Mouse (Mus musculus) forebrain, embryonic 16.5 days (tissue): Measurements from ENCODE around the gene Fxyd3. TPM values are rescaled to one million over a fixed set of nuclear protein-coding genes. Genes with fewer than 3 reads are reported as not detected.

Experiments used
- ATAC-seq: fragments of 200-750 bp; cut with Nextera tagmentation; 2 replicates; pipeline ENCODE4 v1.8.0; 2017; ENCODE audit warnings: mild to moderate bottlenecking, moderate library complexity
- H3K27ac ChIP-seq: fragments of 300-500 bp; sonication (generic); 2 replicates; pipeline ENCODE4 v1.5.1; 2014; ENCODE audit warnings: low read length, control low read depth
- H3K27me3 ChIP-seq: fragments of 300-500 bp; sonication (generic); replicated peaks from 2 replicates; pipeline ENCODE4 v1.6.1; 2014; ENCODE audit warnings: low read length; ENCODE audit not compliant: control insufficient read depth, insufficient read depth
- H3K36me3 ChIP-seq: fragments of 300-500 bp; sonication (generic); 2 replicates; pipeline ENCODE4 v1.6.1; 2014; ENCODE audit not compliant: control insufficient read depth, insufficient read depth
- H3K4me1 ChIP-seq: fragments of 300-500 bp; sonication (generic); replicated peaks from 2 replicates; pipeline ENCODE4 v1.6.1; 2014; ENCODE audit warnings: low read length; ENCODE audit not compliant: control insufficient read depth, insufficient read depth
- H3K4me2 ChIP-seq: fragments of 300-500 bp; sonication (generic); 2 replicates; pipeline ENCODE4 v1.6.1; 2014; ENCODE audit warnings: mild to moderate bottlenecking, low read length, control low read depth
- H3K4me3 ChIP-seq: fragments of 300-500 bp; sonication (generic); replicated peaks from 2 replicates; pipeline ENCODE4 v1.5.1; 2014; ENCODE audit warnings: mild to moderate bottlenecking, low read length, control low read depth
- H3K9ac ChIP-seq: fragments of 300-500 bp; sonication (generic); replicated peaks from 2 replicates; pipeline ENCODE4 v1.6.1; 2014; ENCODE audit warnings: low read depth, low read length, control low read depth
- H3K9me3 ChIP-seq: fragments of 300-500 bp; sonication (generic); 2 replicates; pipeline ENCODE4 v1.6.1; 2016; ENCODE audit warnings: low read length; ENCODE audit not compliant: control insufficient read depth
- WGBS: fragments of 180-500 bp; shearing (Covaris S2); extraction: QIAGEN DNeasy Blood & Tissue Kit; methylation state at CpG from one replicate; pipeline ENCODE4 v1.1.7; 2014; 5-methylcytosine and 5-hydroxymethylcytosine counted together
- polyA plus RNA-seq: library from polyadenylated mRNA; unstranded; fragments of >200 nt; fragmentation: Nextera tagmentation; extraction: Ambion mirVana; gene quantifications from 2 replicates; pipeline ENCODE4 v1.2.1, GENCODE M21; 2015

Fxyd3 gene
- polyA plus RNA-seq, 1 experiment from 2014 or later = 0.15 TPM

DNA sequence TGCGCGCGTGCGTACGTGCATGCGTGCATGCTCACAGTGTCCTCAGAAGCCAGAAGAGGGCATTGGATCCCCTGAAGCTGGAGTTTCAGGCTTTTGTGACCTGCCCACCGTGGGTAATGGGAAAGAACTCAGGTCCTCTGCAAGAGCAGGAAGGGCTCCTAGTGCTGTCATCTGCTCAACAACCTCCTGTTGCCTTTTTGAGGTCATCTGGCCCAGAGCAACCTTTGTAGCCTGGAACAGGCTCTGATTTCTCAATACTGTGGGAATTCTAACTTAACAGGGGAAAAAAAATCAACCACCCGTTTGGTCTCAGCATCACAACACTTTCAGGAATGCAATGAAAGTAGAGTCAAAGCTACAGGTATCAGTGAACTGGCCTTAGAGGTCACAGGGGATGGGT, 3.2 kb upstream of the Fxyd3 start:
- no peak for ATAC-seq
- Histone ChIP-seq H3K4me1 (no peaks in the 10 kb centered on the region), H3K4me3 (no peak overlapping the region), H3K9me3 (no peaks in the 10 kb centered on the region), H3K4me2 (no peak overlapping the region), H3K27me3 (no peaks in the 10 kb centered on the region), H3K27ac (no peak overlapping the region), H3K36me3 (no peaks in the 10 kb centered on the region), H3K9ac (no peak overlapping the region)
- 92% methylated on average over 8 of the region's 8 CpGs for WGBS

- Histone ChIP-seq H3K36me3 (no peaks in the 10 kb centered on the region), H3K9ac (no peak overlapping the region), H3K9me3 (no peaks in the 10 kb centered on the region), H3K27me3 (no peaks in the 10 kb centered on the region), H3K4me2 (no peak overlapping the region), H3K4me1 (no peaks in the 10 kb centered on the region), H3K27ac (no peak overlapping the region), H3K4me3 (no peak overlapping the region)
- peak; percentile 43; the same call in 1 of the 2 replicates for ATAC-seq
- 42% methylated on average over 5 of the region's 5 CpGs for WGBS
These were observed 1.5 kb upstream of the Fxyd3 start for GRCm38 (mm10) chr7:31077885-31078445.

DNA sequence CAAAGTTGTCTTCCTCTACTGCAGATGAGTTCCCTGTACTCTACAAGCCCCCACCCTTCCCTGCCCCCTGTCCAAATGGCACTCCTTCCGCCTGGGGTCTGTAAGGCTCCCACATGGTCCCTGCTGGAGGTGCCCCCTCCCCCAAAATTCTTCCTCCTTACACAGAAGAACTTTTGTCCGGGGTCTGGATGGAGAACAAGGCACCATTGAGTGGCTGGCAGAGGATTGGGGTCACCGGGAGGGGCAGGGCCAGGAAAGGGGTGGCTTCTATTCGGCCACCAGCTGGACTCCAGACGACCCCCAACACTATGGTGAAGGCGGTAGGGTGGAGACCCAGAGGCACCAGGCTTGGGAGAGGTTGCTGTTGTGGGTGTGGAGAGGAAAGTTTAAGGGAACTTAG, 966 bp upstream of the Fxyd3 start:
- H3K36me3 ChIP-seq = no peaks in the 10 kb centered on the region
- H3K4me2 ChIP-seq = no peak overlapping the region
- peak; percentile 45 for ATAC-seq
- WGBS = 44% methylated on average over 6 of the region's 6 CpGs
- no peaks in the 10 kb centered on the region for H3K4me1 ChIP-seq
- H3K4me3 ChIP-seq = no peak overlapping the region
- H3K27ac ChIP-seq = no peak overlapping the region
- H3K27me3 ChIP-seq = no peaks in the 10 kb centered on the region
- no peak overlapping the region for H3K9ac ChIP-seq
- H3K9me3 ChIP-seq = no peaks in the 10 kb centered on the region

DNA sequence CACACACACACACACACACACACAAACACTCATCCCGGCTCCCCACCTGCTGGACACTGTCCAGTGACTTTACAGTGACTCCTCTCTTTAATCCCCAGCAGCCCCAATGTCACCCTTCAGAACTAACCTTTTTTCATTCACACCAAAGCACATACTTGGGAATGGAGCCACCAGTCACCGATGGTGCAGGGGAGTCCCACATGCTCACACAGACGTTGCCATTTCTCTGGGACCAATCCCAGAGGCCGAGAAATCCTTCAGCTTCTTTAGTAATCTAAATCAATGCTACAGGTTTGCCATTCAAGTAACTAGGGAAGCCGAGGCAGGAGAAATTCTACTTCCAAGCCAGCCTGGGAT, 1.8 kb downstream of the Fxyd3 start:
- no peak overlapping the region for H3K9ac ChIP-seq
- WGBS = 66% methylated on average over 5 of the region's 5 CpGs
- H3K4me2 ChIP-seq = no peak overlapping the region

DNA sequence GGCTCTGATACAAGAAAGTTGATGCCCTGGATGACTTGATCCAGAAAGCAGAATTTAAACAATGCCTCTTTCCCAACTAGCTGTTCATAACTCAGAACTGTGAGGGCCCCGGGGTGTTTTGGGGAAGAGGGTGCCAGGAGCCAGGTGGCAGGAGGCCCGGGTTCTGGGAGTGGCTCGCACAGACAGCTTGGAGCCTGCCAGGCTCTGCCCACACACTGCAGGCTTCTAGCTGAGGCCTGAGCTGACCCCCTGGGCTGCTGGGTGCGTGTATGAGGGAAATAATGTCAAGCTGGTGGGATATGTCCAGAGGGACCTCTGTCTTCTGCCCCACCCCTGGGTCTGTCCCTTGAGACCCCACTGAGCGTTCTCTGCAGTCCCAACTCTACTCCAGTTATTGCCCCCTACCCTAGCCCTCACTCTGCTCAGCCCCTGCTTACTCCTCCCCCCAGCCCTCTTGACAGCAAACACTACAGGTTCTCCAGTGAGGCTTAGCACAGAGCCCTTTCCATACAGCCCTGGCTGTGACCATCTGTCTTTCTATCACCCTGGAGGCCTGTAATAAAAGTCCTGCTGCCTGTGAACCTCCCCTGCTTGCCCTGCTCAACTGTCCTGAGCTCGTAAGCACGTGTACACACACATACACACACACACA, 2.3 kb downstream of the Fxyd3 start:
- Histone ChIP-seq H3K27ac (no peak overlapping the region), H3K4me1 (no peaks in the 10 kb centered on the region), H3K36me3 (no peaks in the 10 kb centered on the region), H3K9ac (no peak overlapping the region), H3K4me2 (no peak overlapping the region), H3K9me3 (no peaks in the 10 kb centered on the region), H3K27me3 (no peaks in the 10 kb centered on the region), H3K4me3 (no peak overlapping the region)
- WGBS = 79% methylated on average over 7 of the region's 7 CpGs
- no peak for ATAC-seq

More for the DNA sequence above, 1.8 kb downstream of the Fxyd3 start:
- no peak overlapping the region for H3K4me3 ChIP-seq
- H3K9me3 ChIP-seq = no peaks in the 10 kb centered on the region
- no peak overlapping the region for H3K27ac ChIP-seq
- no peaks in the 10 kb centered on the region for H3K4me1 ChIP-seq
- H3K36me3 ChIP-seq = no peaks in the 10 kb centered on the region
- no peaks in the 10 kb centered on the region for H3K27me3 ChIP-seq
- no peak for ATAC-seq

DNA sequence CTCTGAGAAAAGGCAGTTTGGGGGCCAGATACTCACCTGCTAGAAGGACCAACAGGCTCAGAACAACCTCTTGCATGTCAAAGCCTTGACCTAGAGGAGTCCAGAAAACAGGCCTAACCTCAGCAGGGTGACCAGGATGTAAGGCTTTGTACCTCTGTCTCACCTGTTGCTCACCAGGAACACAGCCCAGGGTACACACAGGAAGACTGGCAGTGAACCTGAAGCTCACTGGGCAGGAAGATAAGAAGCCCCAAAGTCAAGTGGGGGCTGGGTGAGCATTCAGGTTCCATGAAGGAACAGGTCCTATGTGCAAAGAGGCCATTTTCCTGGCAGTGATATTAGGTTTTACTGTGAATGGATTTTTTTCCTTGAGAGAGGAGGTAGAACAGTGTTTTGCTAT, 3.0 kb downstream of the Fxyd3 start:
- H3K4me2 ChIP-seq = no peak overlapping the region
- H3K27ac ChIP-seq = no peak overlapping the region
- no peaks in the 10 kb centered on the region for H3K27me3 ChIP-seq
- ATAC-seq = no peak
- H3K9me3 ChIP-seq = no peaks in the 10 kb centered on the region
- no peak overlapping the region for H3K4me3 ChIP-seq
- H3K36me3 ChIP-seq = no peaks in the 10 kb centered on the region
- no peaks in the 10 kb centered on the region for H3K4me1 ChIP-seq
- H3K9ac ChIP-seq = no peak overlapping the region

DNA sequence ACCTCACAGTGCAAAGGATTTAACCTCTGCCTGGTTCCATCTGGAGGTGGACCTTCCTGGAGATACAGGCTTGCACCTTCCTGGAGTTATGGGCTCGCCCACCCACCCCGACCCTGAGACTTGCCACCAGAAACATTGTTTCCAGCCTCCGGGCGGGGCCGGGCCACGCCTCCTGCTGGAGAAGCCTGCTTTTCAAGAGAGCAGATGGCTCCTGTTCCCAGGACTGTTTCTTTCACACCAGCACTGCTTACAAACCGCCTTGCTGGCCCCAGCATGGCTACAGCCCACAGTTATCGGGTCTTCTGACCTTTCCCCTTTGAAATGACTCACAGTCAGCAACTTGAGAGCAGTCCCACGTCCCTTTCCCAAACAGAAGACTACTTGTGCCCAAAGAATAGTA, 4.2 kb downstream of the Fxyd3 start:
- WGBS = 64% methylated on average over 9 of the region's 9 CpGs
- no peak for ATAC-seq
- Histone ChIP-seq H3K27ac (no peak overlapping the region), H3K4me1 (no peaks in the 10 kb centered on the region), H3K4me2 (no peak overlapping the region), H3K36me3 (no peaks in the 10 kb centered on the region), H3K27me3 (no peaks in the 10 kb centered on the region), H3K9me3 (no peaks in the 10 kb centered on the region), H3K4me3 (no peak overlapping the region), H3K9ac (no peak overlapping the region)

GRCm38 (mm10) chr7:31070324-31070723, 6.2 kb downstream of the Fxyd3 start:
- H3K27ac ChIP-seq = no peak overlapping the region
- H3K4me1 ChIP-seq = no peaks in the 10 kb centered on the region
- H3K9me3 ChIP-seq = no peaks in the 10 kb centered on the region
- H3K4me3 ChIP-seq = no peak overlapping the region
- 81% methylated on average over 6 of the region's 6 CpGs for WGBS
- no peak overlapping the region for H3K4me2 ChIP-seq
- no peaks in the 10 kb centered on the region for H3K36me3 ChIP-seq
- H3K9ac ChIP-seq = no peak overlapping the region
- ATAC-seq = no peak
- no peaks in the 10 kb centered on the region for H3K27me3 ChIP-seq

DNA sequence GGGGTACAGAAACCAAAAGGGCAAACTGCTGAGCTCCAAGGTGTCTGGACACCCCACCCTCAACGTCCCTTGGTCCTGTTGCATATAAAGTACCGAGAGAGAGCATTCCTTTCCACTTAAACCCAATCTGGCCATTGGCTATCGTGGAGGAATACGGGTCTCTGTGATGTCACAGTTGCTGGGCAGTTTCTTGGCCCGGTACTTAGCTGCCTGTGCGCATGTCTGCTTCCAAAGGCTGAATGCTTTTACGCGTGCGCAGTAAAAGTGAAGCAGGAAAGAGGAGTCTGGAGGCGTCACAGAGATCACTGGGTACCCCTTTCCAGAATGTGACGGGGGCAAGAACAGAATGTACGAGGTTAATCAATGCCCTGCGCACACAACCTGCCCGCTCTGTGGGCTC, 7.0 kb downstream of the Fxyd3 start:
- Histone ChIP-seq H3K9ac (no peak overlapping the region), H3K4me1 (no peaks in the 10 kb centered on the region), H3K9me3 (no peaks in the 10 kb centered on the region), H3K27ac (no peak overlapping the region), H3K4me3 (no peak overlapping the region), H3K36me3 (no peaks in the 10 kb centered on the region), H3K4me2 (no peak overlapping the region), H3K27me3 (no peaks in the 10 kb centered on the region)
- 87% methylated on average over 14 of the region's 14 CpGs for WGBS
- no peak for ATAC-seq

- Histone ChIP-seq H3K4me2 (no peak overlapping the region), H3K36me3 (no peaks in the 10 kb centered on the region), H3K4me1 (no peaks in the 10 kb centered on the region), H3K9me3 (no peaks in the 10 kb centered on the region), H3K4me3 (no peak overlapping the region), H3K27me3 (no peaks in the 10 kb centered on the region), H3K9ac (no peak overlapping the region), H3K27ac (no peak overlapping the region)
- 27% methylated on average over 5 of the region's 5 CpGs for WGBS
- ATAC-seq = no peak
These were observed 8.7 kb downstream of the Fxyd3 start for GRCm38 (mm10) chr7:31067836-31068235.
